Mouse (Mus musculus) liver, embryonic 15.5 days (tissue): ENCODE results near the gene Gtpbp2. TPM values are rescaled to one million over a fixed set of nuclear protein-coding genes. Genes with fewer than 3 reads are reported as not detected.
A peak's percentile ranks its signal among the peaks of the same experiment; 100 is the strongest.

Experiments used
- ATAC-seq: fragments of 200-750 bp; cut with Nextera tagmentation; 2 replicates; pipeline ENCODE4 v1.8.0; 2017; ENCODE audit warnings: moderate number of reproducible peaks, mild to moderate bottlenecking, moderate library complexity; ENCODE audit not compliant: insufficient read depth
- H3K27ac ChIP-seq: fragments of 300-500 bp; sonication (generic); replicated peaks from 2 replicates; pipeline ENCODE4 v1.5.1; 2015; ENCODE audit warnings: mild to moderate bottlenecking, inconsistent platforms
- H3K27me3 ChIP-seq: fragments of 300-500 bp; sonication (generic); 2 replicates; pipeline ENCODE4 v1.6.1; 2015; ENCODE audit warnings: mild to moderate bottlenecking, inconsistent platforms
- H3K36me3 ChIP-seq: fragments of 300-500 bp; sonication (generic); replicated peaks from 2 replicates; pipeline ENCODE4 v1.6.1; 2015; ENCODE audit warnings: moderate library complexity, mild to moderate bottlenecking, inconsistent platforms
- H3K4me1 ChIP-seq: fragments of 300-500 bp; sonication (generic); replicated peaks from 2 replicates; pipeline ENCODE4 v1.6.1; 2015; ENCODE audit warnings: inconsistent platforms
- H3K4me2 ChIP-seq: fragments of 300-500 bp; sonication (generic); 2 replicates; pipeline ENCODE4 v1.6.1; 2015; ENCODE audit warnings: moderate library complexity, mild to moderate bottlenecking, inconsistent platforms
- H3K4me3 ChIP-seq: fragments of 300-500 bp; sonication (generic); replicated peaks from 2 replicates; pipeline ENCODE4 v1.5.1; 2015; ENCODE audit warnings: mild to moderate bottlenecking, inconsistent platforms
- H3K9ac ChIP-seq: fragments of 300-500 bp; sonication (generic); 2 replicates; pipeline ENCODE4 v1.6.1; 2015; ENCODE audit warnings: moderate library complexity, mild to moderate bottlenecking, inconsistent platforms
- H3K9me3 ChIP-seq: fragments of 300-500 bp; sonication (generic); replicated peaks from 2 replicates; pipeline ENCODE4 v1.6.1; 2016; ENCODE audit warnings: inconsistent platforms
- WGBS: fragments of 180-500 bp; shearing (Covaris S2); methylation state at CpG from one replicate; pipeline ENCODE4 v1.1.7; 2015; ENCODE audit warnings: mixed read lengths; ENCODE audit not compliant: insufficient replicate concordance; 5-methylcytosine and 5-hydroxymethylcytosine counted together
- polyA plus RNA-seq: library from polyadenylated mRNA; unstranded; fragments of >200 nt; fragmentation: Nextera tagmentation; extraction: Ambion mirVana; gene quantifications from 2 replicates; pipeline ENCODE4 v1.2.1, GENCODE M21; 2015

Gtpbp2 gene
- polyA plus RNA-seq, 1 experiment from 2014 or later = 33.2 TPM

DNA sequence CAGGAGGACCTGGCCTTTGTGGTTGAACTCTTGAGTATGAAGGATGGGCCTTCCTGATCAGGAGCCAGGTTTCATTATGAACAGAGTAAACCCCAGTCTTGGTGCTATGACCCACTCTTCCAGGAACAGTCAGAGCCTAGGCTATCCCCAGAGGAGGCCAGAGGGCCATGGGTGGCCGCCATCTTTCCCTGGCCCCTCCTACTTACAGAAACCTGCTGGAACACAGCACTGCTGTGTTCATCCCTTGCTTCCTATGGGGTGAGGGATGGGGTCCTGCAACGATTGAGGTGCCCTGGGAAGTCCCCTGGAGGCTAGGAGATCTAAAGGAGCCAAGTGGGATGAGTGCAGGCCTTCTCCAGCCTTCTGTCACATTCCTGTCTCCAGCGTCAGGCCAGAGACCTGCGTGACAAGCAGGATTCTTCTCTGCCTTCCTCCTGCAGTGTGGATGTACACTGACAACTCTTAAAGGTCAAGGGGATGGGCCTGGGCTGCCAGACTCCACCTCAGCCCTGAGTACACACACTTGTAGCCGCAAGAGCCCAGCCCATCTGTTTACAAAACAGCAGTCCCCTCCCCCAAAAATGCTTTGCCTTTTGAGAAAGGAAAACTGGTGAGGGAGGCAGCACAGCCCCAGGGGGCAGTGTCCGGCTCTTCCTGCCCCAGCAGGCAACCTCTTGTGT is 32.9 kb upstream of the Gtpbp2 start:
- H3K36me3 ChIP-seq = peaks cover 66% of the 10 kb centered on the region

DNA sequence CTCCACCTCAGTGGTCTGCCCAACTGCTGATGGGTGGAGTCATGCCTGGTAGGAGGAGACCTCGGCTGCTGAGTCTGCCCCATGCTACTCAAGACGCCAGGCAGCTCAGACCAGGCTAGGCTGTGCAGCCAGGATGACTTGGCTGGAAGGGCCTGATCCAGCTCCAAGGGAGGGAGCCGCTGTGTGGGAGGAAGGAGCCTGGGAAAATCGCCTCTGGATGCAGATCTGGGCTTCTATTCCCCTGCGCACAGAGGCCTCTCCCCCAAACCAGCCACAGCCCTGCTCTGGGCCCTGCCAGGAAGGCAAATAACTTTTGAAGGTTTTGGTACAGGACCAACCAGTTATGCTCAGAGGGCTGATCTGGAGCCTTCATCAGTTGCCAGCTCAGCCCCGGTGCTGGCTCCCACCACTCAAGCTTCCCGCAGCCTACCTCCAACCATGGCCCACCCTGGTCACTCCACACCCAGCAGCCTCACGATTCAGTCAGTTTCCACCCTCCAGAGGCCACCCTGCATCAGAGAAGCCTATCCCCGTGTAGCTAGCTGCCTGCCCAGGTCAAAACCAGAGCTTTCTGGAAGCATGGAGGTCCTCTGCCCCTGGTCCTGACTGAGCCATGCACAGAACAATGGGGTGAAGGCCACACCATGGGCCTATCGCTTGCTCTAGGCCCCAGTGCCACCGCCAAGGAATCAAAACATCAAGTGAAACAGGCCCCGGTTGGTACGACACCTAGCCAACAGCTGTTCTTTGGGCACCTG is 30.9 kb upstream of the Gtpbp2 start:
- no peaks in the 10 kb centered on the region for H3K9me3 ChIP-seq
- no peak overlapping the region for H3K4me3 ChIP-seq
- no peak overlapping the region for H3K27ac ChIP-seq
- ATAC-seq = no peak
- H3K36me3 ChIP-seq = peaks cover 47% of the 10 kb centered on the region
- H3K27me3 ChIP-seq = no peaks in the 10 kb centered on the region
- no peak overlapping the region for H3K4me2 ChIP-seq
- WGBS = 65% methylated on average over 13 of the region's 13 CpGs
- H3K9ac ChIP-seq = no peak overlapping the region
- peaks cover 13% of the 10 kb centered on the region; the same call in 1 of the 2 replicates for H3K4me1 ChIP-seq

More for the DNA sequence above, 32.9 kb upstream of the Gtpbp2 start:
- Histone ChIP-seq H3K9ac (no peak overlapping the region), H3K4me1 (peaks cover 11% of the 10 kb centered on the region; the same call in 1 of the 2 replicates), H3K9me3 (no peaks in the 10 kb centered on the region), H3K27me3 (no peaks in the 10 kb centered on the region), H3K4me3 (no peak overlapping the region), H3K4me2 (no peak overlapping the region), H3K27ac (no peak overlapping the region)
- WGBS = 76% methylated on average over 6 of the region's 6 CpGs
- no peak for ATAC-seq

DNA sequence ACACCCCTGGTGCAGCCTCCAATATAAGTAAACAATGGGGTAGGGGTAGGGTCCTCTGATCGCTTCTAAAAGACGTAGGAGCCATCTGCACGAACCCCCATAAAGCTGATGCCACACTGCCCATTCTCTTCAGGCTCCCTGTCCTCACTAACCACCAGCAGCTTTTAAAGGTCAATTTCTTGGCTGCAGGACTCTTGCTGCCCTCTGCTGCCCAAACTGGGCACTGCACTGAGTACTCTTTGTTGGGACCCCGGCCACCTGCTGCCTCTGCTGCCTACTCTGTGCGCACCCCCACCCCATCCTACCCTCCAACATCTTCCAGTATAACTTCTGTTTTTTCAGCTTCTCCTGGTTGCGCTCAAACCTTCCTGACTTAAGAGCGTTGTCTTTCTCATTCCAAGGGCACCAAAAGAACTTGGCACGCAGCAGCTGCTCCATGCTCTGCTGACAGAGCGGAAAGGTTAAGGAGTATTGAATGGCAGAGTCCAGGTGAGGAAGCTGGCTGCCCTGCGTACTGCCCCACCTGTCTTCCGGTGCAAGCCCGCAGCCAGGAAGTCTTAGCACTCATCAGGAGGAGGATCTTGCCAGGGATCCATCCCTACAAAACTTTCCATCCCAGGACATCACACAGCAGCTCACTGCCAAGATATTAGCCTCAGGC is 28.6 kb upstream of the Gtpbp2 start:
- Histone ChIP-seq H3K9me3 (no peaks in the 10 kb centered on the region), H3K4me2 (no peak overlapping the region), H3K4me3 (no peak overlapping the region), H3K27ac (no peak overlapping the region), H3K27me3 (no peaks in the 10 kb centered on the region), H3K4me1 (peaks cover 13% of the 10 kb centered on the region; the same call in 1 of the 2 replicates), H3K36me3 (peaks cover 24% of the 10 kb centered on the region), H3K9ac (no peak overlapping the region)
- WGBS = 15% methylated on average over 12 of the region's 12 CpGs
- ATAC-seq = no peak

DNA sequence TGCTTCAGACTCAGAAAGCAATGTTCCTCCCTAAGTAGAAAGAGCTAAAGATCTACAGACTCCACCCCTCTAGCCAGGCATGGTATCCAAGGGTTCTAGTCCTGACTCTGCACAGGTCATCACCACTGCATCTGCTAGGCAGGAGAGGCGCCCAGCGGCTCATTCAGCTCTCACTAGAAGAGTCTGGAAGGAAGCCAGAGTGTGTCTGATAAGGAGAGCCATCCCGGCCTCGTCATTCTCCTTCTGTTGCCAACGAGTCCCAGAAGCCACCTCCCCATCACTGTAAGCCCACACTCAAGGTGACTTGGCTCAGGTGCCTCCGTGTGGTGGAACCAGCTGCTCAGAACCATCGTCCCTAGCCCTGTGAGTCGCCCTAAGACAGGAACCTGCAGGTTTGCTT is 28.0 kb upstream of the Gtpbp2 start:
- H3K4me2 ChIP-seq = no peak overlapping the region
- WGBS = 35% methylated on average over 8 of the region's 8 CpGs
- H3K9ac ChIP-seq = no peak overlapping the region
- peaks cover 18% of the 10 kb centered on the region for H3K36me3 ChIP-seq
- H3K27ac ChIP-seq = no peak overlapping the region
- H3K4me1 ChIP-seq = peaks cover 13% of the 10 kb centered on the region; the same call in 1 of the 2 replicates
- H3K9me3 ChIP-seq = no peaks in the 10 kb centered on the region
- ATAC-seq = no peak
- no peaks in the 10 kb centered on the region for H3K27me3 ChIP-seq
- H3K4me3 ChIP-seq = no peak overlapping the region

GRCm38 (mm10) chr17:46138563-46139236 is 22.1 kb upstream of the Gtpbp2 start:
- peaks cover 14% of the 10 kb centered on the region for H3K4me1 ChIP-seq
- no peaks in the 10 kb centered on the region for H3K36me3 ChIP-seq
- H3K27me3 ChIP-seq = no peaks in the 10 kb centered on the region; the same call in 1 of the 2 replicates
- no peaks in the 10 kb centered on the region for H3K9me3 ChIP-seq
- ATAC-seq = peak; percentile 33; the same call in 1 of the 2 replicates
- no peak overlapping the region for H3K4me3 ChIP-seq
- WGBS = 21% methylated on average over 8 of the region's 8 CpGs
- H3K4me2 ChIP-seq = 0 out of 2 replicates have a peak overlapping the region, but pooled peaks have one; percentile 5
- H3K27ac ChIP-seq = no peak overlapping the region
- no peak overlapping the region for H3K9ac ChIP-seq

DNA sequence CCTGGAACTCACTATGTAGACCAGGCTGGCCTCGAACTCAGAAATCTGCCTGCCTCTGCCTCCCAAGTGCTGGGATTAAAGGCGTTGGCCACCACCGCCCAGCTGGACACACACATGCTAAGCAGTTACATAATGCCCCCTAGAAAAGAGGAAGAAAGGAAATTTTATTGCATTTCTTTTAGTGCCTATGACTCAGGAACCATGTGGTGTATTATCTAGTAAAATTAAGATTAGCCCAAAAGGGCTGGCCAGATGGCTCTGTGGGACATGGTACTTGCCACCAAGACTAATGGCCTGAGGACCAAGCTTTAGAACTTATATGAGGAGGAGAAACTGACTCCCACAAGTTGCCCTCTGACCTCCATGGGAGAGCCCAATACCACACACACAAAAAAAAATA is 21.0 kb upstream of the Gtpbp2 start:
- H3K4me1 ChIP-seq = peaks cover 26% of the 10 kb centered on the region
- no peak overlapping the region for H3K4me2 ChIP-seq
- 54% methylated on average over 3 of the region's 3 CpGs for WGBS
- H3K4me3 ChIP-seq = no peak overlapping the region
- no peak overlapping the region for H3K9ac ChIP-seq
- H3K9me3 ChIP-seq = no peaks in the 10 kb centered on the region
- H3K36me3 ChIP-seq = peaks cover 2% of the 10 kb centered on the region; the same call in 1 of the 2 replicates
- no peak overlapping the region for H3K27ac ChIP-seq
- no peak for ATAC-seq
- no peaks in the 10 kb centered on the region; the same call in 1 of the 2 replicates for H3K27me3 ChIP-seq

DNA sequence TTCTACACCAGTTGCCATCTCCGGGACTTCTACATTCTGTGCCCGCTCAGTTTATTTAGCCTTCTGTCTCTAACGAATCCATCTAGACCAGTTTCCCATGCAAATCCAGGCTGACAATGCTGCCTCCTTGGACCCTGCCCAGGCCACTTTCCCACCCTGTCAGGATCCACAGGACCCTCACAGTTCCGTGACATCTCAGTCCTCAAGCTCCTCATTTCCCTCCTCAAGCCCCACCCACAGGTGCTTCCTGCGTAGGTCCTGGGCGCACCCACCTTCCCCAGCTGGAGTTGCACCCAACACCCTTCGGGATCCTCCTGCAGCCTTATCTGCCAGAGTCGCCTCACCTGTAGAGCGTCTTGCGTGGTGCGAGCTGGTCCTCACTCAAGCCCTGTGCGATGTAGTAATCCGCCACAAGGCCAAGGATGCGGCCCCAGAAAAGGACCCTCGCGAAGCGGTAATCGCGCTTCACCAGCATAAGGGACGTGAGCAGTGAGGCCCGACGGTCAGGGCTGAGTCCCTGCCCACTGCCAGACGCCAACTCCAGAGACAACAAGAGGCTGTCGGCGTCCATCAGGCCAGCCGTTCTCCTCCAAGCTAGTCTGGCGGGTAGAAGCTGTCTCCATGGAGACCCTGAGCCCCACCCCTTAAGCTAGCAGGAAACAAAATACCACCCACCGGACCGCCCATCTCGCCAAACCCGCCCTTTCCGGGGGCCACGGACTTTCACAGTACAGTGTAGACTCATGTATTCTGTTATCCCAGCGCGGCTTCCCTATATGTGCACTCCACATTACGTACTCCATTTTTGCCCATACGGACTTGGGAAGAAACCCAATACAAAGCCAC is 17.0 kb upstream of the Gtpbp2 start, which contains the start of gene Rsph9:
Rsph9 (minus strand) TSS at position 639 of the 846 bp plus-strand sequence.
- Histone ChIP-seq H3K4me2 (peak within 1 kb of the TSS; percentile 83), H3K9me3 (no peaks in the 10 kb centered on the region), H3K4me3 (peak within 1 kb of the TSS; percentile 53), H3K27me3 (no peaks in the 10 kb centered on the region; the same call in 1 of the 2 replicates), H3K36me3 (peaks cover 41% of the 10 kb centered on the region), H3K27ac (peak within 1 kb of the TSS; percentile 45), H3K9ac (peak within 1 kb of the TSS; percentile 52), H3K4me1 (peaks cover 38% of the 10 kb centered on the region)
- WGBS = 7% methylated on average over 37 of the region's 37 CpGs
- ATAC-seq = peak; percentile 93

- Histone ChIP-seq H3K4me3 (peak within 1 kb of the TSS; percentile 75), H3K4me1 (peaks cover 60% of the 10 kb centered on the region), H3K27ac (peak within 1 kb of the TSS; percentile 86), H3K9ac (peak within 1 kb of the TSS; percentile 74), H3K4me2 (peak within 1 kb of the TSS; percentile 75), H3K36me3 (peaks cover 32% of the 10 kb centered on the region), H3K27me3 (no peaks in the 10 kb centered on the region), H3K9me3 (no peaks in the 10 kb centered on the region)
- 4% methylated on average over 33 of the region's 33 CpGs for WGBS
- peak; percentile 81 for ATAC-seq
These were observed 7.7 kb upstream of the Gtpbp2 start, which contains the start of gene Mad2l1bp for GRCm38 (mm10) chr17:46152847-46153782. Mad2l1bp (minus strand) TSS chr17:46153553.

- Histone ChIP-seq H3K27ac (peak overlapping the region; percentile 86), H3K9ac (no peak overlapping the region)
These were observed 6.5 kb upstream of the Gtpbp2 start for GRCm38 (mm10) chr17:46154336-46154735.

More at GRCm38 (mm10) chr17:46154336-46154735, 6.5 kb upstream of the Gtpbp2 start:
- Histone ChIP-seq H3K4me3 (no peak overlapping the region), H3K4me1 (peaks cover 69% of the 10 kb centered on the region), H3K36me3 (peaks cover 20% of the 10 kb centered on the region), H3K4me2 (no peak overlapping the region), H3K27me3 (no peaks in the 10 kb centered on the region), H3K9me3 (no peaks in the 10 kb centered on the region)
- ATAC-seq = no peak
- WGBS = 74% methylated on average over 3 of the region's 3 CpGs
